Mouse (Mus musculus): ENCODE data around the gene Gm42421. TPM values are rescaled to one million over a fixed set of nuclear protein-coding genes. Genes with fewer than 3 reads are reported as not detected.

Gene Gm42421
- total RNA-seq, 2 experiments from 2014 or later, result 1.8 to 2.2 TPM

DNA sequence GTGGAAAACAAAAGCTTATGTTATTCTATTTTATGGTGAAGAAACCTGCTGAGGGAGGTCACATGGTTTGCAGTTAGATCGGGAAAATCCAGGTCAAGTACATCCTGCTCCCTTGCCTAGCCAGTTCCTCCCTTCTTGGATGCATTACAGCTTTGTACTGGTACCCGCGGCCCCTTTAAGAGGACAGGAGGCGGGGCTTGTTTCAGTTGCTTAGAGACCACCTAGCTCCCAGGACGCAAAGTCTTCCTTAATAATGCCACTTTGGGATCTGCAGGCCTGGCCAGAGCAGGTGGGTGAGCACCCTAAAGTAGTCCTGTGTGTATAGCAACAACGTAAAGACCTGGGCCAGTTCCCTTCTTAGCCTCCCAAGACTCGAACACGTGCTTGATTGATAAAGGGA is 4.9 kb downstream of the Gm42421 start, which contains the start of gene Rsph10b:
TSS of gene Rsph10b (plus strand) at position 205 of the 400 bp plus-strand sequence.
- intact Hi-C loops (cut with DNase I), result no loop called here

DNA sequence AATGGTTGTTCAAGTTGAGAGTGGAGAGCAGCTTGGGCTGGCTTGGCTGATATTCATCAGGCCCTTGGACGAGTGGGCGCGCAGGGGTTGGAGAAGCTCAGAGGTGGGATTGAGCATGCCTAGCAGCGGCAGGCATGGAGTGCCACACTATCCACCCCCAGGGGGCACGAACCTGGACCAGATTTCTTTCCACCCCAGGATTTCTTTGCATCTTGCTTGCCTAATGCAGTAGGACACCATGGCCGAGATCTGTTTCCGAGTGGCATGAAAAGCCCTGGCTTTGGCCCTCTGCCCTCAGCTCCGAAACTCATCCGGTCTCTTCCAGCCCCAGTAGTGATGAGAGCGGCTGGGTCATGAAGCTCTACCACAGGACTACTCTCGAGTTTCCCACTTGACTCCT is 5.4 kb downstream of the Gm42421 start:
- intact Hi-C loops (cut with DNase I), result no loop called here
- no peak for DNase-seq (ENCODE audit: extremely low spot score in 1 of 2, low spot score in 2 of 2)

More for the DNA sequence above, 4.9 kb downstream of the Gm42421 start, which contains the start of gene Rsph10b:
- no peak for DNase-seq (ENCODE audit: extremely low spot score in 1 of 2, low spot score in 2 of 2)

DNA sequence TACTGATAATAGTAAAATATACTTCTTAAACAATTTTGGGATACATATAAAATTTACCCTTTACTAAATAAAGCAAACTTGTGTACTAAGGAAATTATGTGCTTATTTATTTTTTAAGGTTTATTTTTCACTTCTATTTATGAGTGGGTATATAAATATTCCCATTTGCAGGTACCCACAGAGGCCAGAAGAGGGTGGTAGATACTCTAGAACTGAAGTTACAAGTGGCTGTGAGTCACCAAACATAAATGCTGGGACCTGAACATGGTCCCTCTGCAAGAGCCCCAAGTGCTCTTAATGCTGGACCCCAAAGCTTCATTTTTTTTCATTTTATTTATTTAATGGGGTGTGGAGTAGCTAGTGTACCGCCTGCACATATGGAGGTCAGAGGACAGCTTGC is 5.9 kb downstream of the Gm42421 start:
- intact Hi-C loops (cut with DNase I), result no loop called here
- DNase-seq (ENCODE audit: extremely low spot score in 1 of 2, low spot score in 2 of 2), result no peak

DNA sequence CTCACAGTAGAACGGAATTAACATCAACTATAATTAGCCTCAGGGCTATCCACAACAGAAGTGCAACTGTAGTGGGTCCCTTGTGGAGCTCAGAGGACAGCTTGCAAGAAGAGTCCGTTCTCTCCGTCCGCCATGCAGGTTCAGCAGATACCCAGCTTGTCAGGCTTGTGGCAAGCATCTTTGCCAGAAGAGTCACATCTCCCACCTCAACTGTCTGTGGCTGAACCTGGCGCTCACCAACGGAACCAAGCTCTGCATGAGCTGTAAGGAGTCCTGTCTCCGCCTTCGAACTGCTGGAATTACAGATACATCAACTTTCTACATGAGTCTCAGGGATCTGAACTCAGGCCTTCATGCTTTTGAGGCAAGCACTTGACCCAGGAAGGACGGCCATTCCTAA is 8.2 kb downstream of the Gm42421 start:
- DNase-seq (ENCODE audit: extremely low spot score in 1 of 2, low spot score in 2 of 2), result no peak
- intact Hi-C loops (cut with DNase I), result loop anchor here (5.0 kb wide), 1 partner anchor 41 kb away; no protein-coding TSS in a partner anchor

DNA sequence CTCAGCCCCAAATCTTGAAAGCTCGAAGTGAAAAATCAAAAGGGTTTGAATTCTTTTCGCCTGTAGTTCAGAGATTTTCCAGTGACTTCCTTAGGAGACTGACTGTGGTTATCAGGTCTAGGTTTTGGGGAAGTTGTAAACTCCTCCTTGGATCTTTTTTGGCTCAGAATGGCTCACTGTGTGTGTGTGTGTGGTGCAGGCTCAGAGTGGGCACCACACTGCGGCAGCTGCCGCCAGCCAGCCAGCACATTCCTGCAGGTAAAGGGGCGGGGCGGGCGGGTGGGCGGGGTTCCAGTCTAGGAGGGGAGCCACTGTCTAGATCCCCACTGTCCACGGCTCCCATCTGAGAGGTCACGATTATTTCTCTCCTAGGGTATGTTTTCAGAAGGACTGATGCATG is 13.6 kb downstream of the Gm42421 start:
- DNase-seq (ENCODE audit: extremely low spot score in 1 of 2, low spot score in 2 of 2), result no peak
- intact Hi-C loops (cut with DNase I), result no loop called here

DNA sequence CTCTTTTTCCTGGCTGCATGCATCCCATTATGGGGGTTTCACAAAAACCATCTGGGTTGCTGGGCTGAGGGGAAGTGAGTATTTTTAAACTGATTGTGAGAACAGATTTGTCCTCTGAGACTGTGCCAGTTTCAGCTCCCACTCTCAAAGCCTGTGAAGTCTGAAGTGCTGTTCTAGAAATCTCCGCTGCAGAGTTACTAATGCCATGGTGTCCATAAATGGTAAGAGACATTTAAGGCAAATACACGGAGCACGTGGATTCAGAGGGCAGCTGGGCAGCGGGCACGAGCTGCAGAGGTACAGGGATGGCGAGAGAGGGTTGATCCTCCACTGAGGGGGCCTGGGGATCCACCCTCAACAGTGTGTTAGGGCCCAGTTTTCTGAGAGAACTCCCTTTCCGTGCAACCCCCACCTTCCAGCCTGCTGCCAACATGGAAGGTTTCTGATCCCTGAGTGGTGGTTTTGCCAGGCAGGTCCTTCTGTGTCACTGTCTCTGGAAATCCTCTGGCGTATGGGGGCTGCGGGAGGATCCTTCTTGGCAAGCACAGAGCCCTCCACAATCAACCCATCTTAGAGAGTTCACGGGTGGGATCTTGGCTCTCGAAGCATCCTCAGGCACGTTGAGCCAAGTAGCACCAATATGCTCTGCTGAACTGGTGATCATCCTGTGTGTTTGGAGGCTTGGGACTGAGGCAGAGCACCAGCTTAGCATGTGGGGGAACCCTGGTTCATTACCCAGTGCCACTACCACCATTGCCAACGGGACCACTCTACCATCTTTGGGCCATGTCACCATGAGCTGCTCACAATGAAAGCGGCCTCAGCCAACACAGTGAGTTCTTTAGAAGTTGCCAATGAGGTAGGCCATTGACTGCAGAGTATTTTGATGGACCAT is 15.5 kb downstream of the Gm42421 start:
- intact Hi-C loops (cut with DNase I), result no loop called here
- DNase-seq (ENCODE audit: extremely low spot score in 1 of 2, low spot score in 2 of 2), result peak; percentile 45 to 88

DNA sequence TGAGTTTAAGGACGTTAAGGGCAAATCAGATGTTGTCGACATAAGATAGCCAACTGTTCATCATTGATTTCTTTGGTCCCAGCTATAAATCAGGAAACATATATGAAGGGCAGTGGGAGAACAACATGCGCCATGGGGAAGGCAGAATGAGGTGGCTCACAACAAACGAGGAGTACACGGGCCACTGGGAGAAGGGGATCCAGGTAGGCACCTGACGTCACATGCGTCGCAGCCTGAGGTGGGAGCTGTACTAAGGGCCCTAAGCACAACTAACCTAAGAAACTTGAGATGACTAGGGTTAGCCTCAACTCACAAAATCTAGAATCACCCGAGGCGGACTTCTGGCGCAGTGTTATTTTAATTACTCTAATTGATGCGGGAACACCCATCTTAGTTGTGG is 20.4 kb downstream of the Gm42421 start:
- intact Hi-C loops (cut with DNase I), result no loop called here
- no peak for DNase-seq (ENCODE audit: extremely low spot score in 1 of 2, low spot score in 2 of 2)

DNA sequence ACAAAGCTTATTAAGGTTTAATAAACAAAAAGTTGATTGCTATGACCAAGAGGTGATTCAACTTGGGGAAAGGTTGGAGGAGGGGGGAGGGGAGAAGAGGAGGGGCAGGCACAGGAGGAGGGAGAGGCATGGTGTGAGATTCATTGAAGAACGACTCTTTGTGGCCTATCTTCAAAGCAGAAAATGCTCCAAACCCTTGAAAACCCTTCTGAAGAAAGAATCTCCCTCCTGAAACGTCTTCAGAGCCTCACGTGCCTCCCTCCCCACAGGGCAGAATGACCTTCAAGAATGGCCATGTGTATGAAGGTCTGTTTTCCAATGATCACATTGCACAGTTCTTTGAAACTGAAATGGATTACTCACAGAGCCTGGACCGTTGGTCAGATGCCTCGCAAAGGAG is 22.0 kb downstream of the Gm42421 start:
- no peak for DNase-seq (ENCODE audit: extremely low spot score in 1 of 2, low spot score in 2 of 2)
- intact Hi-C loops (cut with DNase I), result no loop called here

DNA sequence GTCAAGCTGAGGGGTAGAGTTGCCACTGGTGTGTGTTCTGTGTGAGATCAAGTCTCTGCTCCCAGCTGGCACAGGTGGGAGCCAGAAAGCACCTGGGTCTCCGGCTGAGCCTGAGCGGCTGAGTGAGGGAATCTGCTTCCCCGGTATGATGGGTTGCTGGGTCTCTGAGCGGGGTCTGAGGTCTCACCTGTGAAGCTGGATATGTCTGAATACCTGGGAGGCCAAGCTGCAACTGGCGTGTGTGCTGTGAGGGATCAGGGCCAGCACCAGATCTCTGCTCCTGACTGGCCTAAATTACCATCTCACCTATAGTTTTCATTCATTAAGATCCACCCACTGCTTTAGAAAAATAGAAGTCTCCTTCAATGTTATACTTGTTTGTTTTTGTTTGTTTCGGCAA is 29.1 kb downstream of the Gm42421 start:
- intact Hi-C loops (cut with DNase I), result no loop called here
- no peak for DNase-seq (ENCODE audit: extremely low spot score in 1 of 2, low spot score in 2 of 2)

DNA sequence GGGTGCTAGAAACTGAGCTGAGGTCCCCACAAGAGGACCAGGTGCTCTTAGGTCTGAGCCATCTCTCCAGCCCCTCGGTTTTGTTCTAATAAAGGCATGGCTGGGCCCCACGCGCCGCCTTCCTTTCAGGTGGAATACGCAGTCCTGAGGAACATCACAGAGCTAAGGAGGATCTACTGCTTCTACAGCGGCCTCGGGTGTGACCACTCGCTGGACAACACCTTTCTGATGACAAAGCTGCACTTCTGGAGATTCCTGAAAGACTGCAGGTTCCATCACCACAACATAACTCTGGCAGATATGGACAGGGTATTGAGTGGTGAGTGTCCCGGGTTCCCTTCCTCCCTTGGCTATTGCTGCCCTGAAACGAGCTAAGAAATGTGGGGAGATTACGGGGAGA is 31.6 kb downstream of the Gm42421 start:
- DNase-seq (ENCODE audit: extremely low spot score in 1 of 2, low spot score in 2 of 2), result no peak
- intact Hi-C loops (cut with DNase I), result no loop called here

DNA sequence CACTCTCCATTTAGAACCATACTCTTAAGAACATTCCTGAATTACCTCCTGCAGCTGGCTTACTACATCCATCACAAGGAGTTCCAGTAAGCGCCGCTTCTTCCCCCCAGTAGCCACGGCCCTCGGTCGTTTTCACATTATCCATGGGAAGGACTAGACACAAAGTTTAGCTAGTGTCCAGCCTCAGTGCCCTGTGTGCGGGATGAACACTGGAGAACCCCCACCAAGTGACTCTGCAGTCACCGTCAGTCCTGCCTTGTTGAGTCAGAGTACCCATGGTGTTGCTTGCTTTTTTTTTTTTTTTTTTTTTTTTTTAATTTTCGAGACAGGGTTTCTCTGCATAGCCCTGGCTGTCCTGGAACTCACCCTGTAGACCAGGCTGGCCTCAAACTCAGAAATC is 33.2 kb downstream of the Gm42421 start:
- intact Hi-C loops (cut with DNase I), result no loop called here

DNA sequence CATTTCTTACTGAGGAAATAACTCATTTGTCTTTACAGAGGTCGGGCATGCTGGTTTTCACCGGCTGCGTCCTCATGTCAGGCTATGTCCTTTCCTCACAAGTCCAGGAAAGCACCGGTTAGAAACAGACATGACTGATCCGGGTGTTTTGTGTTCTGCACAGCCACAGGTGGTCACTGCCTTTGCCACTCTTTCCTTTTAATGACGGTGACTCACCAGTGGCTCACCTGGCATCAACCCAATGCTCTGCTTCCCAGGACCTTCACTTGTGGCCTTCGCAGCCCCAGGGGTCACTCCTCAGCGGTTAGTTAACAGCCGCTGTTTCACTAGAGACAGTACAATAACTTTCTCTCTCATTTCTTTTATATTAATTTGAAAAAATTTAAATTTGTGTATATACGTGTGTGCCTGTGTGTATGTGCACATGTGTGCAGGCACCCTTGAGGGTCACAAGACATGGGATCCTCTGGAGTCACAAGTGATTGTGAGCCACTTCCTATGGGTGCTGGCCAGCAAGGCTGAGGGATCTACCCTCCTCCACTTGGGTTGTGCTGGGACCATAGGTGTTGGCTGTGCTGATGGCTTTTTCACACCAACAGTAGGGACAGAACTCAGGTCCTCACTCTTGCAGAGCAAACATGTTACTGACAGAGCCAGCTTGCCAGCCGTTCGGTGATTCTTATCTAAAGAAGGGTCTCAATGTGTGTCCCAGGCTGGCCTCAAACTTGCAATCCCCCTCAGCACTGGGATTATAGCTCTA is 37.8 kb downstream of the Gm42421 start:
- no peak for DNase-seq (ENCODE audit: extremely low spot score in 1 of 2, low spot score in 2 of 2)
- intact Hi-C loops (cut with DNase I), result no loop called here

More for the DNA sequence above, 33.2 kb downstream of the Gm42421 start:
- DNase-seq (ENCODE audit: extremely low spot score in 1 of 2, low spot score in 2 of 2), result no peak

DNA sequence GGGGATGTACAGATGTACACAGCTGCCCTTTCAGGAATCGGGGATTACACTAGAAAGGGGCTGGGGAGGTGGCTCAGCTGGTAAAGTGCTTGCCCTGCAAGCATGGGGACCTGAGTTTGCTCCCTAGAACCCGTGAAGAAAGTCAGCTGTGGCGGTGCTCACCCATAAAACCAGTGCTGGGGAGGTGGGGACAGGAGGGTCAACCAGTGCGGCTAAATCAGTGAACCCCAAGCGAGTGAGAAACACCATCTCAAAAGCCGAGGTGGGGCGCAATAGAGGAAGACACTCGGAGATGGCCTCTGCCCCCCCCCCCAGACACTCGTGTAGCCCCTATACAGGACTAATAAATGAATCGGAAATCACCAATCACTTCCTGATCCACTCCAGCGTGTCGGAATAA is 38.7 kb downstream of the Gm42421 start:
- intact Hi-C loops (cut with DNase I), result no loop called here
- no peak for DNase-seq (ENCODE audit: extremely low spot score in 1 of 2, low spot score in 2 of 2)

DNA sequence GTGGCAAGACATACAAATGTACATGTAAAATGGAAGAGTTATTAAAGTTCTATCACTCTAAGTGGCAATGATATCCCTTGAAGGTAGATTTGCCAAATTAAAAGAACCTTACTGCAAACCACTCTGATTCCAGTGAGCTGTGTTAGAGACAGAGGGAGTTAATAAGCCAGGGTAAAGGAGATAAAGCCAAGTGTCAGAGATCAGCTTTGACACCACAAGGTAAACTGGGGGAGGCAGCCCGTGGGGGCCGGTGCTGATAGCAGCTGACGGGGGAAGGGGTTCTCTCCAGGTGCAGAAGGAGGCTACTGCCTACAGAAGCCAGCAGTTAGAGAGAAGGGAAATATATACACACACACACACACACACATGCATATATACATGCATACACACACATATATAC is 44.7 kb downstream of the Gm42421 start:
- DNase-seq (ENCODE audit: extremely low spot score in 1 of 2, low spot score in 2 of 2), result no peak
- intact Hi-C loops (cut with DNase I), result no loop called here

DNA sequence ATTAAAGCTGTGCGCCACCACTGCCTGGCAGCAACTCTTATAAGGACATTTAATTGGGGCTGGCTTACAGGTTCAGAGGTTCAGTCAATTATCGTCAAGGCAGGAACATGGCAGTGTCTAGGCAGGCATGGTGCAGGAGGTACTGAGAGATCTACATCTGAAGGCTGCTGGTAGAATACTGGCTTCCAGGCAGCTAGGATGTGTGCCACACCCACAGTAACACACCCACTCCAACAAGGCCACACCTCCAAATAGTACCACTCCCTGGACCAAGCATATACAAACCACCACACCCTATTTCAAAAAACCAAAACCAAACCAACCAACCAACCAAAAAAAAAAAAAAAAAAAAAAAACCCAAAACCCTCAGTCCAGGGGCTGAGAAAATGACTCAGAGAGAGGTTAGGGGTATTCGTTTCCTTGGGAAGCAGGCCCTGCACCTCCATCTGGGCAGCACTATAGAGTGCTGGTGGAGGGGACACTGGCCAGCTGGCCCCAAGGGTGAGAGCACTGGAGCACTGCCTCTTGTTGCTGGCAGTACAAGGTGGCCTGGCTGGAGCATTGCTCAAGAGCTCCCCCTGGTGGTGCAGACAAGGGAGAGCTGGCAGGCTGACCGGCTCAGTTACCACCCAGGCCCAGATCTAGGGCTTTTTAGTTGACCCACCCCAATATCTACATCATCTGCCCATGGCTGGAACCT is 47.1 kb downstream of the Gm42421 start:
- peak; percentile 13 to 59 for DNase-seq (ENCODE audit: extremely low spot score in 1 of 2, low spot score in 2 of 2)
- intact Hi-C loops (cut with DNase I), result loop anchor here (5.0 kb wide), 1 partner anchor 38 kb away; no protein-coding TSS in a partner anchor

DNA sequence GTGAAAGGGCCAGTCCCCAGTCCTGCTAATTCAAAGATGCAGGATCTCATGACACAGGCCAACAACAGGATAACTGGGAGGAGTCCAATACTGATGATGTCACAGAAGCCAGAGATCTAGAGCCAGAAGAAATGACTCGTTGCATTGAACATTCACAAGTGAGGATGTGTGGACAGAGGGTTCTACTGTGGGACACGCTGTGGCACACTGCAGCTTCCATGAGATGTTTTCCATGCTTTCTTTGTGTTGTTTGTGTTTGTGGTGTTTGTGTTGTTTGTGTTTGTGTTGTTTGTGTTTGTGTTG is 47.6 kb downstream of the Gm42421 start:
- no peak for DNase-seq (ENCODE audit: extremely low spot score in 1 of 2, low spot score in 2 of 2)
- intact Hi-C loops (cut with DNase I), result loop anchor here (5.0 kb wide), 1 partner anchor 38 kb away; no protein-coding TSS in a partner anchor

DNA sequence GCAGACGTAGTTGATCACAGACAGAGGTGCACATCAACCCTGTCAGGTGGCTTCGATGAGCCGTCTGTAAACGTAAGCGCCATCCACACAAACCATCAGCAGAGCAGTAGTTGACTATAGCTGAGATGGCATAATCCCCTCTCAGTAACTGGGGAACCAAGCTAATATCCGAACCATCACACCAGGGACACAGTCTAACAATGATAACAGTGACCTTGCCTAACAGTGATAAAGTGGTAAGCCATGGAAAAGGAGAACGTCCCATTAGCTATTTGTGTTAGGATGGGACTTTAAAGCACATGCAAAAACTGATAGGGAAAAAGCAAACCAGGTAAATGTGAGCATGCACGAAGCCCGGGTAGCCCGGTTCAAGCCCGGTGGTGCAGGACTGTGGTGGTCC is 48.3 kb downstream of the Gm42421 start:
- intact Hi-C loops (cut with DNase I), result loop anchor here (5.0 kb wide), 1 partner anchor 39 kb away; no protein-coding TSS in a partner anchor
- no peak for DNase-seq (ENCODE audit: extremely low spot score in 1 of 2, low spot score in 2 of 2)

DNA sequence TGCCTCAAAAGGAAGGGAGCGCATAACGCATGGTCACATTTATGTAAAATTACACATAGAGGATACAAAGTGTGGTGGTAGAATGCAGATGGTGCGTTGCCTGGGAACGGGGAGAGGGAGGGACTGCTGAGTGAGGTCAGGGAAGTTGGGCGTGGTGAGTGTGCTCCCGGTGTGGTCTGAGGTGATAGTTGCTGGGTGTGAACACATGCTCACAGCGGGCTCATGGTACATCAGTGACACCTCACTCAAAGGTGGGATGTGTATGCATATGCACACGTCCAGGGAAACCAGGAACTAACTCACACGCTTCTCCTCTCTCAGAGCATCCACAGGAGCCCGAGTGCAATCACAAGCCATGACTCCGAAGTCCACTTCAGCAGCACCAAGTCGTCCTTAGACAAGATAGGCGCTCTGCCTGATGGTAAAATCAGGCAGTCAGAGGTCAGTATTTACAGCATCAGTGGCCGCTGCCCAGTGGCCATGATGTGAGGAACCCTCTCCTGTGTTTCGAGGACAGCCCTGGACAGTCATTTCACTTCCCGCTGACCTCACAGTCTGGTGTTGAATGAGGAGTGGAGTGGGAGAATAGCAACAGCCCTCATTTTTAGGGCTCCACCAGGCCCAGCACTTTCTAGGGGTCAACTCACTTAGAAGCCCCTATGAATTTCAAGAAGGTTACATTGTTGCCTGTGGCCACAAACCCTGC is 48.9 kb downstream of the Gm42421 start:
- intact Hi-C loops (cut with DNase I), result loop anchor here (5.0 kb wide), 1 partner anchor 40 kb away; no protein-coding TSS in a partner anchor
- DNase-seq (ENCODE audit: extremely low spot score in 1 of 2, low spot score in 2 of 2), result peak in 1 of 2 experiments; percentile 30

DNA sequence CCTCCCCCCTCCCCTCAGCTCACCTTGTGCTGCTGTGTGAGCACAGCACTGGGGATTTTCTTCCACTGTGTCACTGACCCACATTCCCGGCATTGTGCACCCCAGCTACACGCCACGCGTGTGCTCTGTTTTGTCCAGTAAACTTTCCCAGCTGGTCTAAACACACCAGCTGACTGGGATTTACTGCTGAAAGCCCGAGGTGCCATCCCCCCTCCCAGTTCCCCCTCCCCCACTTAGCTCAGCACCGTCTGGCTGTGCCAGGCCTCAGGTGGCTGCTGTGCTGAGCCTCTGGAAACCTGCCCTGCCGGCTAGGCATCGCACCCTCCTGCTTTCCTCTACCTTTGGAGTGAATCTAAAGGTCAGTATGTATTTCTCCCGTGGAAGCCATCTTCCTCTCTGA is 52.9 kb downstream of the Gm42421 start:
- intact Hi-C loops (cut with DNase I), result no loop called here
- no peak for DNase-seq (ENCODE audit: extremely low spot score in 1 of 2, low spot score in 2 of 2)
